ENCODE assay signal across 8 mouse cellular contexts in the genomic region with DNA sequence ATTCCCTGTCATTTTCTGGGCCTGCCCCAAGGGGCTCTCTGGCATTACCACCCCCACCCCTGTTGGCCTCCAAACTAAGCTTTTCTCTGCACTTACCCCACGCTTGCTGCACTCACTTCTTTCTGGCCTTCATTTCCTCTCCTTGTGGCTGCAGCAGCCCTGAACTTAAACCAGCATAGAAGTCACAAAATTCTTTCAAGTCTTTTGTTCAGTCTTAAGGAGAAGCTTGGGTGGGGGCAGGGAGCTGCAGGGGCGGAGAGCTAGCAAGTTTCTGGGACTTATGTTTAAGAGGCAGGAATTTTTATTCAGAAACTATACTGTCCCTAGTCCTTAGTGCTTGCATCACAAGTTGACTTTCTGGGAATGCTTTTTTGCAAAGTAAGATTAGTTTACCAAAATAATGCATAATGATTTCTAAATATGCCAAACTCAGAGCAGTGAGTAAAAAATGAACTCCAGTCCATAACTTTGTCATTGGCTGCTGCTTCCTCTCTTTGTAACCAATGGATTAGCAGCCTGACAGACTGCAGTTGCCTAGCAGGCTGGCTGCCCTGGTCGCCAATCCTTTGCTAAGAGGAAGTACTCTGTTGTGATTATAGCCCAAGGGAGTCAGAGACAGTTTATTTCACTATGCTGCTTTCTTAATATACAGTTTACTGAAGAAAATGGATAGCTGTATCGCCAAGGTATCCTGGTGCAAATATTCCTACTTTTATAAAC. TPM values are rescaled to one million over a fixed set of nuclear protein-coding genes. Genes with fewer than 3 reads are reported as not detected.
DNase-seq lines count a peak whose midpoint lies in the region; ATAC-seq lines count a peak whose summit lies in the region.

No protein-coding gene starts in this region.

- no peak overlapping the region; the same call in 1 of the 2 replicates for H3K9ac ChIP-seq in forebrain, embryonic 13.5 days
- no peak overlapping the region for H3K9ac ChIP-seq in hindbrain, embryonic 15.5 days
- peak overlapping the region; percentile 78 for H3K9ac ChIP-seq in neural tube, embryonic 13.5 days

- H3K36me3 ChIP-seq in forebrain, embryonic 13.5 days (ENCODE audit: poor library complexity, severe bottlenecking) = no peaks in the 10 kb centered on the region
- no peaks in the 10 kb centered on the region for H3K36me3 ChIP-seq in hindbrain, embryonic 15.5 days
- no peaks in the 10 kb centered on the region for H3K36me3 ChIP-seq in neural tube, embryonic 13.5 days

- H3K27ac ChIP-seq in forebrain, embryonic 13.5 days = no peak overlapping the region
- peak overlapping the region; percentile 2; the same call in 1 of the 2 replicates for H3K27ac ChIP-seq in hindbrain, embryonic 15.5 days (replicated peaks)
- peak overlapping the region; percentile 42; the same call in 1 of the 2 replicates for H3K27ac ChIP-seq in neural tube, embryonic 13.5 days (replicated peaks)

- DNase-seq in kidney, adult 9 months = peak; percentile 22
- no peak for DNase-seq in kidney, adult 18-20 months
- peak; percentile 28 to 32 for DNase-seq in lung, adult 18-20 months
- no peak for DNase-seq in ovary, adult 18-20 months (ENCODE audit: low spot score)
- DNase-seq in layer of hippocampus, postnatal 10 days (ENCODE audit: low spot score in 2 of 2) = no peak

- peak overlapping the region; percentile 77 for H3K4me3 ChIP-seq in forebrain, embryonic 13.5 days
- peak overlapping the region; percentile 84; the same call in 1 of the 2 replicates for H3K4me3 ChIP-seq in hindbrain, embryonic 15.5 days
- peak overlapping the region; percentile 69 for H3K4me3 ChIP-seq in neural tube, embryonic 13.5 days

- peaks cover 17% of the 10 kb centered on the region for H3K4me1 ChIP-seq in forebrain, embryonic 13.5 days
- no peaks in the 10 kb centered on the region for H3K4me1 ChIP-seq in hindbrain, embryonic 15.5 days (replicated peaks)
- peaks cover 12% of the 10 kb centered on the region for H3K4me1 ChIP-seq in neural tube, embryonic 13.5 days (replicated peaks)

- 30% methylated on average over 4 of the region's 4 CpGs for WGBS in forebrain, embryonic 13.5 days
- 31% methylated on average over 4 of the region's 4 CpGs for WGBS in hindbrain, embryonic 15.5 days
- 35% methylated on average over 4 of the region's 4 CpGs for WGBS in neural tube, embryonic 13.5 days

- H3K4me2 ChIP-seq in forebrain, embryonic 13.5 days = peak overlapping the region; percentile 81
- H3K4me2 ChIP-seq in hindbrain, embryonic 15.5 days = peak overlapping the region; percentile 81
- peak overlapping the region; percentile 78 for H3K4me2 ChIP-seq in neural tube, embryonic 13.5 days

- H3K27me3 ChIP-seq in forebrain, embryonic 13.5 days = no peaks in the 10 kb centered on the region
- no peaks in the 10 kb centered on the region for H3K27me3 ChIP-seq in hindbrain, embryonic 15.5 days
- no peaks in the 10 kb centered on the region for H3K27me3 ChIP-seq in neural tube, embryonic 13.5 days

- ATAC-seq in forebrain, embryonic 13.5 days = no peak
- no peak for ATAC-seq in hindbrain, embryonic 15.5 days (ENCODE audit: low FRiP score, low read depth)
- no peak for ATAC-seq in neural tube, embryonic 13.5 days (ENCODE audit: low read depth)

- no peaks in the 10 kb centered on the region for H3K9me3 ChIP-seq in forebrain, embryonic 13.5 days (replicated peaks)
- no peaks in the 10 kb centered on the region for H3K9me3 ChIP-seq in hindbrain, embryonic 15.5 days
- no peaks in the 10 kb centered on the region for H3K9me3 ChIP-seq in neural tube, embryonic 13.5 days

RNA-seq across cellular contexts. Expression of a gene that starts 1.5 kb away (rescaled TPM):
- polyA plus RNA-seq in forebrain, embryonic 13.5 days (2015; fragmentation: Nextera tagmentation; extraction: Ambion mirVana) = 11.3 and 12.5 TPM in 2 replicates
- polyA plus RNA-seq in hindbrain, embryonic 15.5 days (2015; fragmentation: Nextera tagmentation; extraction: Ambion mirVana) = 17.1 and 17.9 TPM in 2 replicates
- polyA plus RNA-seq in neural tube, embryonic 13.5 days (2015; fragmentation: Nextera tagmentation; extraction: Ambion mirVana) = 18.2 and 18.9 TPM in 2 replicates
- 1 to 10 TPM; 6.2 to 8.3 TPM for total RNA-seq in layer of hippocampus, postnatal 10 days (2021)

Comparison
In these comparisons a context has a peak if more than half of its experiments do, and no peak if none do; other contexts are left out.
1. DNase-seq: peak in kidney, adult 9 months (single experiment) and lung, adult 18-20 months (2 of 2); none in kidney, adult 18-20 months (single experiment), ovary, adult 18-20 months (single experiment) and layer of hippocampus, postnatal 10 days (0 of 2).
2. Peak in every context shown above with its lines, with median percentiles within 50 percentile points of each other: H3K4me2 ChIP-seq and H3K4me3 ChIP-seq.